Mouse (Mus musculus) lung, embryonic 16.5 days (tissue): ENCODE data around the gene Dnajc30. TPM values are rescaled to one million over a fixed set of nuclear protein-coding genes. Genes with fewer than 3 reads are reported as not detected.

Source experiments
- ATAC-seq: fragments of 200-750 bp; cut with Nextera tagmentation; 2 replicates; pipeline ENCODE4 v1.8.0; 2017; ENCODE audit warnings: low read depth, mild to moderate bottlenecking, moderate library complexity
- H3K27ac ChIP-seq: fragments of 300-500 bp; sonication (generic); 2 replicates; pipeline ENCODE4 v1.5.1; 2014; ENCODE audit warnings: mild to moderate bottlenecking, control low read depth, low read length
- H3K27me3 ChIP-seq: fragments of 300-500 bp; sonication (generic); 2 replicates; pipeline ENCODE4 v1.6.1; 2014; ENCODE audit warnings: low read depth, low read length, mixed read lengths; ENCODE audit not compliant: control insufficient read depth, insufficient read depth
- H3K36me3 ChIP-seq: fragments of 300-500 bp; sonication (generic); 2 replicates; pipeline ENCODE4 v1.6.1; 2014; ENCODE audit warnings: low read length; ENCODE audit not compliant: control insufficient read depth, insufficient read depth
- H3K4me1 ChIP-seq: fragments of 300-500 bp; sonication (generic); replicated peaks from 2 replicates; pipeline ENCODE4 v1.6.1; 2014; ENCODE audit warnings: low read length, mixed read lengths; ENCODE audit not compliant: control insufficient read depth, insufficient read depth
- H3K4me2 ChIP-seq: fragments of 300-500 bp; sonication (generic); 2 replicates; pipeline ENCODE4 v1.6.1; 2014; ENCODE audit warnings: low read depth, low read length, control low read depth
- H3K4me3 ChIP-seq: fragments of 300-500 bp; sonication (generic); 2 replicates; pipeline ENCODE4 v1.5.1; 2014; ENCODE audit warnings: mild to moderate bottlenecking, low read length, control low read depth
- H3K9ac ChIP-seq: fragments of 300-500 bp; sonication (generic); 2 replicates; pipeline ENCODE4 v1.6.1; 2014; ENCODE audit warnings: low read length, control low read depth
- H3K9me3 ChIP-seq: fragments of 300-500 bp; sonication (generic); 2 replicates; pipeline ENCODE4 v1.6.1; 2016; ENCODE audit warnings: low read length; ENCODE audit not compliant: control insufficient read depth
- WGBS: fragments of 180-500 bp; shearing (Covaris S2); extraction: QIAGEN DNeasy Blood & Tissue Kit; methylation state at CpG from one replicate; pipeline ENCODE4 v1.1.7; 2014; 5-methylcytosine and 5-hydroxymethylcytosine counted together
- polyA plus RNA-seq: library from polyadenylated mRNA; unstranded; fragments of >200 nt; fragmentation: Nextera tagmentation; extraction: Ambion mirVana; gene quantifications from 2 replicates; pipeline ENCODE4 v1.2.1, GENCODE M21; 2015

Gene Dnajc30
- 32.2 and 32.5 TPM in 2 replicates for polyA plus RNA-seq

GRCm38 (mm10) chr5:135063629-135064381 is at the start of gene Dnajc30:
Gene Dnajc30, plus strand, starts transcription at chr5:135064202.
- H3K4me1 ChIP-seq = peaks cover 15% of the 10 kb centered on the region
- no peaks in the 10 kb centered on the region for H3K27me3 ChIP-seq
- peak within 1 kb of the TSS; percentile 81 for H3K9ac ChIP-seq
- no peaks in the 10 kb centered on the region for H3K9me3 ChIP-seq
- ATAC-seq = peak; percentile 99
- H3K36me3 ChIP-seq = peaks cover 17% of the 10 kb centered on the region
- WGBS = under 1% methylated on average over 52 of the region's 52 CpGs
- H3K27ac ChIP-seq = peak within 1 kb of the TSS; percentile 55
- peak within 1 kb of the TSS; percentile 91 for H3K4me3 ChIP-seq
- peak within 1 kb of the TSS; percentile 90 for H3K4me2 ChIP-seq

DNA sequence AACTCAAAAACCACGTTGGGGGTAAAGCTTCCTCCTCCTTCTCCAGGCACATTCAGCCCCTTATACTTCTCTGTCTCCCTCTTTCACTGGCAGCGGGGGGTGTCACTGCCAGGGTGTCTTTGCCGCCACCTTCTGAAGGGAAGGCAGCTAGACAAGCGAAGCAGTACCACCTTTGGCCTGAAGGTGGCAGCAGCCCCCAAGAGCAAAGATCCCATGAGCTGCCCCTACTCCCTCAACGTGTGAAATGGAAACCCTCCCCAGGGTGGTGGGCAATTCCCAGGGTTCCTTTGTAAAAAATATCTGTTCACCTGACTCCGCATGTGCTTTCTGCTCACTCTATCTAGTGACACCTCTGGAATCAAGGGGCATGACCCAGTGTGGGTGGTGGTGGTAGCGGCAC is 48.5 kb upstream of the Dnajc30 start:
- WGBS = 14% methylated on average over 7 of the region's 7 CpGs
- H3K4me1 ChIP-seq = peaks cover 20% of the 10 kb centered on the region
- H3K27ac ChIP-seq = no peak overlapping the region
- peak; percentile 27 for ATAC-seq
- no peaks in the 10 kb centered on the region for H3K9me3 ChIP-seq
- no peak overlapping the region for H3K4me2 ChIP-seq
- H3K36me3 ChIP-seq = no peaks in the 10 kb centered on the region
- H3K9ac ChIP-seq = no peak overlapping the region
- H3K27me3 ChIP-seq = no peaks in the 10 kb centered on the region
- no peak overlapping the region for H3K4me3 ChIP-seq

DNA sequence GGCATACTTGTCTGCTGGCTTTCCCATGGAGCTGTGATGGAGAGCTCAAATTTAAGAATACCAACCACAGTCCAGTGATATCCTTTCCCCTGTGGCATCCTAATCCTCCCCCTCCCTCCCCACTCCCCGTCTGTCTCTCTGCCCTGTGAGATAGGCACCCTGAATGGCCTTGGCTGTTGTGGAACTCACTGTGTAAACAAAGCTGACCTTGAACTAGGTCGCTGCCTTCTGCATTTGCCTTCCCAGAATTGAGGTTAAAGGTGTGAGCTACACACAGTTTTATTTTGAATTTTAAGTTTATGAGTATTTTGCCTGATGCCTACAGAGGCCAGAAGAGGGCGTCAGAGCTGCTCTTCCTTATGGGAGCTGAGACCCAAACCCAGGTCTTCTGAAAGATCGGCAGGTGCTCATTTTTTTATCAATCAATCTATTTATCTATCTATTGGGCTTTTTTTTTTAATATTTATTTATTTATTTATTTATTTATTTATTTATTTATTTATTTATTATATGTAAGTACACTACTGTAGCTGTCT is 47.7 kb upstream of the Dnajc30 start:
- Histone ChIP-seq H3K27ac (no peak overlapping the region), H3K4me1 (peaks cover 20% of the 10 kb centered on the region), H3K4me2 (no peak overlapping the region), H3K9me3 (no peaks in the 10 kb centered on the region), H3K9ac (no peak overlapping the region), H3K36me3 (no peaks in the 10 kb centered on the region), H3K27me3 (no peaks in the 10 kb centered on the region), H3K4me3 (no peak overlapping the region)
- ATAC-seq = no peak
- WGBS = 32% methylated on average over 4 of the region's 4 CpGs

GRCm38 (mm10) chr5:135021814-135022213 is 42.2 kb upstream of the Dnajc30 start:
- no peak overlapping the region for H3K4me3 ChIP-seq
- H3K9me3 ChIP-seq = no peaks in the 10 kb centered on the region
- peaks cover 45% of the 10 kb centered on the region for H3K4me1 ChIP-seq
- no peak overlapping the region for H3K4me2 ChIP-seq
- H3K27ac ChIP-seq = peak overlapping the region; percentile 79
- H3K9ac ChIP-seq = no peak overlapping the region
- H3K27me3 ChIP-seq = no peaks in the 10 kb centered on the region
- 9% methylated on average over 6 of the region's 6 CpGs for WGBS
- peak; percentile 67 for ATAC-seq
- H3K36me3 ChIP-seq = no peaks in the 10 kb centered on the region

- Histone ChIP-seq H3K27me3 (no peaks in the 10 kb centered on the region), H3K9me3 (no peaks in the 10 kb centered on the region), H3K9ac (peak within 1 kb of the TSS; percentile 78), H3K4me3 (peak within 1 kb of the TSS; percentile 67), H3K36me3 (no peaks in the 10 kb centered on the region), H3K4me2 (peak within 1 kb of the TSS; percentile 95), H3K27ac (peak within 1 kb of the TSS; percentile 79), H3K4me1 (peaks cover 48% of the 10 kb centered on the region)
- ATAC-seq = peak; percentile 93
- WGBS = under 1% methylated on average over 61 of the region's 61 CpGs
Measured at GRCm38 (mm10) chr5:135023344-135024173, 40.4 kb upstream of the Dnajc30 start, which contains the start of gene Stx1a. Gene Stx1a, plus strand, starts transcription at chr5:135023482.

DNA sequence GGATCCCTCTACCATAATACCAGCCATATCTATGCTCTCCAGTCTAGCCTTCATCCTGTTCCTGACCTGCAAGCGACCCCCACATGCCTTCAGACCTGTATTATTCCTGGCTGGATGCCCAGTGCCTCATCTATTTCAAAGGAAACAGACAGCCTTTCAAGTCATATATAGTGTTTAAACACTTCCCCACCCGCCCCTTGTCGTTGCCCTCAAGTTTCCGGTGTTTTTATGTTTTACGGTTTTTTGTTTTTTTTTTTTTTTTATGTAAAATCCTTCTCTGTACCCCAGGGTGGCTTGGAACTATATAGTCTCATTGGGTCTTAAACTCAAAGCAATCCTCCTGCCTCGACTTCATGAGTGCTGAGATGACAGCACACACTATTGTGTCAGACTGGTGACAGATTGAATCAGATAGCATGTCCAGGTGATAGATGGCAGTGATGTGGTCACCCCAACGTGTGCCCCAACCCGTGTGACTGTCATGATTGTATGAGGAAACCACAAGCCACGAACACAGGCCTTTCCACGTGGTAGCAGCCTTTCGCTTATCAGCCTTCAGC is 39.3 kb upstream of the Dnajc30 start:
- no peaks in the 10 kb centered on the region for H3K9me3 ChIP-seq
- peak overlapping the region; percentile 95 for H3K4me2 ChIP-seq
- H3K4me3 ChIP-seq = peak overlapping the region; percentile 67
- no peaks in the 10 kb centered on the region for H3K27me3 ChIP-seq
- 13% methylated on average over 11 of the region's 11 CpGs for WGBS
- 0 out of 2 replicates have a peak overlapping the region, but pooled peaks have one; percentile 29 for H3K27ac ChIP-seq
- peak overlapping the region; percentile 78 for H3K9ac ChIP-seq
- H3K36me3 ChIP-seq = no peaks in the 10 kb centered on the region
- ATAC-seq = no peak
- H3K4me1 ChIP-seq = peaks cover 57% of the 10 kb centered on the region

DNA sequence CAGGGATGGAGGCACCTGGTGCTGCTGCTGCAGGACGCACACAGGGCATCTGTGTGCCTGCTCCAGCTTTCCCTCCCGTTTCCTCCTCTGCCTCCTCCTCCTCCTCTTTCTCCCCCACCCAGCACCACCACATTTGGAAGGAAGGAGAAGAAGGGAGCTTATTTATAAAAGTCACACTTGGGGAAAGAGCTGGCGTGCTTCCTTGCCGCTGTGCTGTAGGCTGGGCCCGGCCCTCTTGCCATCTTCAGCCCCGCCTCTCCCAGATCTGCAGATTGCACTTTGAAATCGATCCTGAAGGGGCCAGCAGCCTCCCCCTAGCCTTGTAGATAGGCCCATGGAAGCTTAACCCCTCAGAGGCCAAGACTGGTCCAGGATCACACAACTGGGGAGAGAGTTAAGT is 38.1 kb upstream of the Dnajc30 start:
- no peaks in the 10 kb centered on the region for H3K36me3 ChIP-seq
- H3K27me3 ChIP-seq = no peaks in the 10 kb centered on the region
- H3K4me2 ChIP-seq = peak overlapping the region; percentile 95; the same call in 1 of the 2 replicates
- H3K4me1 ChIP-seq = peaks cover 57% of the 10 kb centered on the region
- no peak overlapping the region for H3K4me3 ChIP-seq
- no peak overlapping the region for H3K9ac ChIP-seq
- H3K27ac ChIP-seq = no peak overlapping the region
- no peak for ATAC-seq
- 3% methylated on average over 7 of the region's 7 CpGs for WGBS
- no peaks in the 10 kb centered on the region for H3K9me3 ChIP-seq

GRCm38 (mm10) chr5:135029007-135029854 is 34.8 kb upstream of the Dnajc30 start:
- Histone ChIP-seq H3K4me1 (peaks cover 32% of the 10 kb centered on the region), H3K36me3 (no peaks in the 10 kb centered on the region), H3K27ac (no peak overlapping the region), H3K9ac (peak overlapping the region; percentile 24; the same call in 1 of the 2 replicates), H3K9me3 (peaks cover under 1% of the 10 kb centered on the region; the same call in 1 of the 2 replicates), H3K4me2 (peak overlapping the region; percentile 34), H3K27me3 (no peaks in the 10 kb centered on the region), H3K4me3 (peak overlapping the region; percentile 11; the same call in 1 of the 2 replicates)
- WGBS = 29% methylated on average over 18 of the region's 18 CpGs
- peak; percentile 46; the same call in 1 of the 2 replicates for ATAC-seq
